Mouse (Mus musculus) neural tube, embryonic 14.5 days (tissue): ENCODE measurements around the gene Hspb6. TPM values are rescaled to one million over a fixed set of nuclear protein-coding genes. Genes with fewer than 3 reads are reported as not detected.

Experiments
- ATAC-seq: fragments of 200-750 bp; cut with Nextera tagmentation; 2 replicates; pipeline ENCODE4 v1.8.0; 2017; ENCODE audit warnings: low read depth, mild to moderate bottlenecking, moderate TSS enrichment, moderate library complexity
- H3K27ac ChIP-seq: fragments of 300-500 bp; sonication (generic); 2 replicates; pipeline ENCODE4 v1.5.1; 2014; ENCODE audit warnings: low read depth, mild to moderate bottlenecking, control low read depth, low read length, moderate library complexity, mixed read lengths
- H3K27me3 ChIP-seq: fragments of 300-500 bp; sonication (generic); 2 replicates; pipeline ENCODE4 v1.6.1; 2014; ENCODE audit warnings: low read length; ENCODE audit not compliant: control insufficient read depth, insufficient read depth
- H3K36me3 ChIP-seq: fragments of 300-500 bp; sonication (generic); 2 replicates; pipeline ENCODE4 v1.6.1; 2014; ENCODE audit warnings: low read length, mixed read lengths; ENCODE audit not compliant: control insufficient read depth, insufficient read depth
- H3K4me1 ChIP-seq: fragments of 300-500 bp; sonication (generic); 2 replicates; pipeline ENCODE4 v1.6.1; 2014; ENCODE audit warnings: low read length; ENCODE audit not compliant: control insufficient read depth, insufficient read depth
- H3K4me2 ChIP-seq: fragments of 300-500 bp; sonication (generic); 2 replicates; pipeline ENCODE4 v1.6.1; 2014; ENCODE audit warnings: mild to moderate bottlenecking, low read depth, low read length, control low read depth
- H3K4me3 ChIP-seq: fragments of 300-500 bp; sonication (generic); 2 replicates; pipeline ENCODE4 v1.5.1; 2014; ENCODE audit warnings: low read depth, low read length, control low read depth, mixed read lengths
- H3K9ac ChIP-seq: fragments of 300-500 bp; sonication (generic); replicated peaks from 2 replicates; pipeline ENCODE4 v1.6.1; 2014; ENCODE audit warnings: low read depth, mild to moderate bottlenecking, control low read depth, low read length, mixed read lengths
- H3K9me3 ChIP-seq: fragments of 300-500 bp; sonication (generic); 2 replicates; pipeline ENCODE4 v1.6.1; 2016; ENCODE audit warnings: low read length; ENCODE audit not compliant: control insufficient read depth
- WGBS: fragments of 180-500 bp; shearing (Covaris S2); extraction: QIAGEN DNeasy Blood & Tissue Kit; methylation state at CpG from one replicate; pipeline ENCODE4 v1.1.7; 2014; 5-methylcytosine and 5-hydroxymethylcytosine counted together
- polyA plus RNA-seq: library from polyadenylated mRNA; unstranded; fragments of >200 nt; fragmentation: Nextera tagmentation; extraction: Ambion mirVana; gene quantifications from 2 replicates; pipeline ENCODE4 v1.2.1, GENCODE M21; 2014

Hspb6 gene
- polyA plus RNA-seq, 1 experiment from 2014 or later: 8.4 TPM

DNA sequence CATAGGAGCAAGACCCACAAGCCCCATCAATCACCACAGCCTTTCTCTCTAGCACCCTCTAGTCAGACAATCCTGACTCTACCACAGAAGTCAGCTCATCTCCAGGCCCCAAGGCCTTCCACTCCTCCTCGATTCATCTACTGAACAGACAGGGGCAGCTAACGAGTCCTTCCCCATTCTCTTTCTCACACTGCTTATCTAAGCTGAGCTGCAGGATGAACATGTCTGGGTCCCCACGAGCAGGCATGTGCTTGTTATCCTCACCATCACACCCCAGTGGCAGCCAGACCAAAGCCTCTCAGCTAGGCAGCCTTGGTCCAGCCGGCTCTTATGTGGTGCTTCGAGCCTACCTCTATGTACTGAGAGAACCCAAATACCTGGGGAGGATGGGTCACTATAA lies 20.4 kb downstream of the Hspb6 start:
- no peaks in the 10 kb centered on the region for H3K9me3 ChIP-seq
- no peak overlapping the region for H3K4me2 ChIP-seq
- no peak overlapping the region for H3K9ac ChIP-seq
- H3K27ac ChIP-seq: no peak overlapping the region
- H3K4me1 ChIP-seq: no peaks in the 10 kb centered on the region
- WGBS: 91% methylated on average over 5 of the region's 5 CpGs
- no peak for ATAC-seq
- H3K36me3 ChIP-seq: peaks cover 89% of the 10 kb centered on the region
- no peak overlapping the region for H3K4me3 ChIP-seq
- no peaks in the 10 kb centered on the region for H3K27me3 ChIP-seq

- H3K4me2 ChIP-seq: no peak overlapping the region
- H3K4me3 ChIP-seq: no peak overlapping the region
- ATAC-seq: no peak
- H3K9me3 ChIP-seq: no peaks in the 10 kb centered on the region
- H3K4me1 ChIP-seq: no peaks in the 10 kb centered on the region
- H3K27me3 ChIP-seq: no peaks in the 10 kb centered on the region
- no peak overlapping the region for H3K27ac ChIP-seq
- no peak overlapping the region for H3K9ac ChIP-seq
- 96% methylated on average over 2 of the region's 2 CpGs for WGBS
- peaks cover 92% of the 10 kb centered on the region for H3K36me3 ChIP-seq
These were observed 21.0 kb downstream of the Hspb6 start for GRCm38 (mm10) chr7:30572969-30573368.

GRCm38 (mm10) chr7:30579950-30580349 lies 28.0 kb downstream of the Hspb6 start:
- WGBS: 95% methylated on average over 8 of the region's 8 CpGs
- no peaks in the 10 kb centered on the region for H3K27me3 ChIP-seq

GRCm38 (mm10) chr7:30581547-30581946 lies 29.6 kb downstream of the Hspb6 start:
- WGBS: 97% methylated on average over 16 of the region's 16 CpGs
- Histone ChIP-seq H3K9me3 (no peaks in the 10 kb centered on the region), H3K4me3 (no peak overlapping the region), H3K36me3 (peaks cover 94% of the 10 kb centered on the region), H3K4me2 (no peak overlapping the region), H3K4me1 (peaks cover 1% of the 10 kb centered on the region; the same call in 1 of the 2 replicates), H3K27ac (no peak overlapping the region), H3K9ac (no peak overlapping the region), H3K27me3 (no peaks in the 10 kb centered on the region)
- no peak for ATAC-seq

More at GRCm38 (mm10) chr7:30579950-30580349, 28.0 kb downstream of the Hspb6 start:
- H3K9ac ChIP-seq: no peak overlapping the region
- no peak overlapping the region for H3K27ac ChIP-seq
- no peak overlapping the region for H3K4me2 ChIP-seq
- no peaks in the 10 kb centered on the region for H3K4me1 ChIP-seq
- H3K4me3 ChIP-seq: no peak overlapping the region
- ATAC-seq: no peak
- no peaks in the 10 kb centered on the region for H3K9me3 ChIP-seq
- peaks cover 95% of the 10 kb centered on the region for H3K36me3 ChIP-seq

GRCm38 (mm10) chr7:30584339-30584738 lies 32.4 kb downstream of the Hspb6 start:
- 93% methylated on average over 10 of the region's 10 CpGs for WGBS
- H3K9me3 ChIP-seq: no peaks in the 10 kb centered on the region
- H3K4me2 ChIP-seq: no peak overlapping the region
- no peak overlapping the region for H3K4me3 ChIP-seq
- H3K27me3 ChIP-seq: peaks cover 3% of the 10 kb centered on the region; the same call in 1 of the 2 replicates
- ATAC-seq: no peak
- no peak overlapping the region for H3K27ac ChIP-seq
- H3K36me3 ChIP-seq: peaks cover 69% of the 10 kb centered on the region
- no peak overlapping the region for H3K9ac ChIP-seq
- peaks cover 13% of the 10 kb centered on the region for H3K4me1 ChIP-seq

DNA sequence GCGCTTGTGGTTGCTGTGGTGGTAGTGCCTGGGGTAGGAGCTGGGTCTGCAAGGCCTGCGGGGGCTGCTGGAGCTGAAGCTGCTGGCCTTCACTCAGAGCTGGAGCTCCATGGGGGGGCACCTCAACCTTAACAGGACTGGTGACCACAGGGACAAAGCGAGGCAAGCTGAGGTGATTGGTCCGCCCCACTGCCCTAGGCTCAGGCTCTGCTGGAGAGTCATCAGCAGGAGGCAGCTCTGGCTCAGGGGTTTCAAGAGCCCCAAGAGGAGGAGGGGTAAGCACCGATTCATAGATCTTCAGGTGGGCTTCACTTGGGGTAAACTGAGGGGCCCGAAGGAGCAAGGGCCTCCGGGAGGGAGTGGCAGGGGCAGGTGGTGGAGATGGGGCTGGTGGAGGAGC lies 33.2 kb downstream of the Hspb6 start:
- Histone ChIP-seq H3K27me3 (peaks cover 3% of the 10 kb centered on the region; the same call in 1 of the 2 replicates), H3K4me1 (peaks cover 13% of the 10 kb centered on the region), H3K27ac (no peak overlapping the region), H3K4me3 (no peak overlapping the region), H3K36me3 (peaks cover 60% of the 10 kb centered on the region), H3K4me2 (no peak overlapping the region), H3K9me3 (no peaks in the 10 kb centered on the region), H3K9ac (no peak overlapping the region)
- no peak for ATAC-seq
- WGBS: 97% methylated on average over 7 of the region's 7 CpGs

GRCm38 (mm10) chr7:30586455-30587020 lies 34.6 kb downstream of the Hspb6 start:
- H3K9ac ChIP-seq: no peak overlapping the region
- ATAC-seq: no peak
- H3K9me3 ChIP-seq: no peaks in the 10 kb centered on the region
- no peak overlapping the region for H3K4me3 ChIP-seq
- peaks cover 3% of the 10 kb centered on the region; the same call in 1 of the 2 replicates for H3K27me3 ChIP-seq
- peaks cover 13% of the 10 kb centered on the region for H3K4me1 ChIP-seq
- peaks cover 50% of the 10 kb centered on the region for H3K36me3 ChIP-seq
- H3K4me2 ChIP-seq: peak overlapping the region; percentile 97; the same call in 1 of the 2 replicates
- no peak overlapping the region for H3K27ac ChIP-seq
- 91% methylated on average over 28 of the region's 28 CpGs for WGBS

GRCm38 (mm10) chr7:30587842-30588667 lies 36.1 kb downstream of the Hspb6 start:
- peak overlapping the region; percentile 92 for H3K27ac ChIP-seq
- peak overlapping the region; percentile 93 for H3K4me3 ChIP-seq
- H3K4me2 ChIP-seq: peak overlapping the region; percentile 97
- H3K36me3 ChIP-seq: peaks cover 36% of the 10 kb centered on the region
- peaks cover 13% of the 10 kb centered on the region for H3K4me1 ChIP-seq
- H3K9me3 ChIP-seq: no peaks in the 10 kb centered on the region
- WGBS: under 1% methylated on average over 54 of the region's 67 CpGs
- peak overlapping the region; percentile 96 for H3K9ac ChIP-seq
- peak; percentile 36 for ATAC-seq
- H3K27me3 ChIP-seq: peaks cover 3% of the 10 kb centered on the region; the same call in 1 of the 2 replicates
